Mouse (Mus musculus): ENCODE results near the gene Otogl.

GRCm38 (mm10) chr10:107948647-107949046, 36.7 kb upstream of the Otogl start:
- no peak for TF ChIP-seq POLR2A (IDR thresholded peaks at IDR 0.05; ENCODE audit: borderline replicate concordance, low read depth, low read length)
- TF ChIP-seq CTCF (IDR thresholded peaks at IDR 0.05; ENCODE audit: low read depth, low read length), result no peak

All from bone marrow macrophage, adult 2 months (primary cell).